Mouse (Mus musculus) retina, postnatal 1 day (tissue): ENCODE results near the gene Slc22a5.
"Not testable (repeated sequence)": the region's sequence is repeated elsewhere in the genome, so short reads cannot be mapped to it uniquely, and the experiment has no call there.

Source experiments
- DNase-seq: peaks from one replicate; pipeline ENCODE4 v3.0.0-alpha.2; 2012

The Slc22a5 gene

DNA sequence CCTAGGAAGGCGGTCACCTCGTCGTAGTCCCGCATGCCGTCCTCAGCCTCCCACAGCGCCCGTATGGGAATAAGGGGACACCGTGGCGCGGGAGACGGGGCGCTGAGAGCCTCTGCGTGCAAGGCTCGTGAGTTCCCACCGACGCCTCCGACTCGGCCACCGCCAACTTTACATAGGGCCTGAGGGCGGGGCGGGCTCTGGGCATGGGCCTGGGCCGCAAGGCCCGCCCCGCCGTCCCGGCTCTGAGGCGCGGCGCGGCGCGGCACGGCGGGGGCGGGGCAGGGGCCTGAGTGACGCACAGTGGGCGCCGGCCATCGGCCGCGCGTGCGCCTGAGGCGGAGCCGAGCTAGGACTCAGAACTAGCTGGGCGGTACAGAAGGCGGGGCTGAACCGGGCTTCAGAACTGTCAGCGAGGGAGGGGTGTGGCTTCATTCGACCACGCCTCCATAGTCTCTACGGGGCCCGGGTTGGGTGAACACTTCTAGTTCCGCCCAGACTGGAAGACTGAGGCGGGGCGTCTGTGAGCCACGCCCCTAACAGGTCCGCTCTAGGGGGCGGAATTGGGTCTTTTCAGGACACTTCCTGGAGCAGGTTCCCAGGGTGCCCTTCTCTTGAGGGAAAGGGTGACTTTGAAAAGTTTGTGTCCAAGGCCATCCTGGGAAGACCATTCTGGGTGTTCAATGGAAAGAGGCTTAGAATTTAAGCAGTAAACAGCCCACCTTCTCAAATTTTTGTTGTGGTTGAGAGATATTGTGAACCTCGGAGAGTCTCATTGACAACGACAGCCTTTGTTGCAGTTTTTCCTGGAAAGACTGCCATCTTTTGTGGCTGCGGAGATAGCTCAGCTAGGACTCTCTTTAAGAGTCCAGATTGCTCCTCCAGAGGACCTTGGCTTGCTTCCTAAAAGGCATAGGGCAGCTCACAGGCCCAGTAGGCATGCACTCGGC, at the start of gene Slc22a5:
Gene Slc22a5, minus strand, starts transcription at position 156 of the 947 bp plus-strand sequence.
- peak; percentile 99 for DNase-seq

- DNase-seq: not testable (repeated sequence)
Measured at GRCm38 (mm10) chr11:53931944-53932318, 40.5 kb upstream of the Slc22a5 start.

DNA sequence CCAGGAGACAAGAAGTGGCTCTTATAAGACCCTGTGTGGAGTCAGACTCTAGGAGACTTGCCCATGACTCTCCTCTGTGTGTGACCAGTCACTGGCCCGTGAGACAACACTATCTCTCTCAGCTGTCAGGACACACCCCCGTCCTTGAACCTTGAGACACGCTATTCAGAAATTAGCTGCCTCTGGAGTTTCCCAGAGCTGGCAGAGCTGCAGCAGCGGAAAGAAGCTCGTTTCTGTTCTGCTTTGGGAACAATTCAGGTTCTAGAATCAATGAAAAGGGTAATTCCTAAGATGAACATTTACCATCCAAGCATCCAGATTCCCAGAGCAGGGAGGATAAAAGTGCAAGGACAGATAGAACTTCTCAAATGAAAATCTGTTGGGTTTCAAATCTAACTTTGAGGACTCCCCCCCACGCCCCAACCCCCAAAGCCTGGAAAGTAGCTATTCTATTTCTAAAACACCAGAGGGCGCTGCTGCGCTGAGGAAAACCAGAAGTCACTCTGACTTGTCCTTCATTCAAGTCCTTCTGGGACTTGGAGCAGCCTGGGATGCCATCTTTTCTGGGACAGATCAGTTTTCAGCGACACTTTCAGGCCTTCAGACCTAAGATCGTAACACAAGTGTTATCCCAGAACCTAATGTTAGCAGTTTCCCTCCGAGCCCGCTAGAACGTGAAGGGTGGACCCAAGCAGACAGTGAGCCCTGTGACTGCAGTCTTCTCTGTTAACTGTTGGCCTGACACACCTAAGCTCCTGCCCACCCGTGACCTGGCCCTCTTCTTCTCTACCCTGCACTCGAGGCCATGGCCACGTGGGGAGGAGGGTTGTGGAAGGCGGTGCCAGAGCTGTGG, 39.9 kb upstream of the Slc22a5 start:
- DNase-seq: peak; percentile 81

- no peak for DNase-seq
Measured at GRCm38 (mm10) chr11:53929741-53930140, 38.3 kb upstream of the Slc22a5 start.

- DNase-seq: no peak
Measured at GRCm38 (mm10) chr11:53928585-53928984, 37.1 kb upstream of the Slc22a5 start.

DNA sequence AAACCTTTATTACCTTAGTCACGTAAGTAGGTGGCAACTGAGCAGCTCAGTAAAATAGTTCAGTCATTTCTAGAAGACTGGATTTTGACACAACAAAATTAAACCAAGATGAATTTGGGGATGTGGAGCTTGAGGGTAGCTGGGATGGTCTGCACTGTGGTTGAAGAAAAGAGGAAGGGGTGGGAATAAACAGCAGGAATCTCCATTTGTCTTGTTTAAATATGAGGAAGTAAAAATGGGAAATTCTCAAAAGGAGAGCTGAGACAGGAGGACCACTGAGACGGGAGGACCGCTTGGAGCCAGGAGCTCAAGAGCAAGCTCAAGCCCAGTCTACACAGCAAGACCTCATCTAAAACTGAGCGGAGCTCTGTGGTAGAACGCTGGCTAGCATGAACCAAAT, 34.8 kb upstream of the Slc22a5 start:
- DNase-seq: no peak

GRCm38 (mm10) chr11:53918851-53919250, 27.4 kb upstream of the Slc22a5 start:
- DNase-seq: no peak

- no peak for DNase-seq
Measured at GRCm38 (mm10) chr11:53911011-53911410, 19.6 kb upstream of the Slc22a5 start.

DNA sequence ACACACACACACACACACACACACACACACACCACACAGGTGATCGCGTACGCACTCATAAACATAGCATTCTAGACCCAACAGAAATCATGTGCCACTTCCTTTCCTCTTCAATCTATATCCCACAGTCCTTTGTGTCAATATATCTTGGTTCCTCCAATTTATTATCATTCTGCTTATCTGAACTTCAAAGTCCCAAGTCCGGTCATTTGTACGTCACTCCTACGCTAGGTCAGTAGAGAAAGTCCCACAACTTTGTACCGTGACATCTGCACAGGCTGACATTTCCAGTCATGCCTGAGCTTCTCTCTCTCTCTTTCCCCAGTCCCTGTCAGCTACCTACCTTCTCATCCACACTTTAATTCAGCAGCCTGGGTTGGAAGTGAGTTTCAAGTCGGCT, 17.2 kb upstream of the Slc22a5 start:
- no peak for DNase-seq

DNA sequence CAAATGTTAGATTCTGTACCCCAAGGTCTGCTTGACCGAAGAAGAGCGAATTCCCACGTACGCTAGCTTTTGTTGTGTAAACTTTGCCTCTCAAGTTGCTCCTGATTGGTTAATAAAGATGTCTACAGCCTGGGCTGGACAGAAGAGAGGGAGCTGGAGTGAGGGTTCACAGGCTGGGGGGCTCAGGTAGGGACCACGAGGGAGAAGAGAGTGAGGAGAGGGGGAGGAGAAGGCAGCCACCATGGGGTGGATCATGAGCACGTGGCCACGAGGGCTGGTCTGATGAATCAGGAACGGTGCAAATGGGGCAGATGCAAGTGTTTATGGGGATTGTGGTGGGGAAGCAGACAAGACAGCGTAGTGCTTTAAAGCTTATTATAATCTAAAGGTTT, 13.1 kb upstream of the Slc22a5 start:
- DNase-seq: no peak

- DNase-seq: peak; percentile 39
Measured at GRCm38 (mm10) chr11:53903781-53904533, 12.5 kb upstream of the Slc22a5 start.

DNA sequence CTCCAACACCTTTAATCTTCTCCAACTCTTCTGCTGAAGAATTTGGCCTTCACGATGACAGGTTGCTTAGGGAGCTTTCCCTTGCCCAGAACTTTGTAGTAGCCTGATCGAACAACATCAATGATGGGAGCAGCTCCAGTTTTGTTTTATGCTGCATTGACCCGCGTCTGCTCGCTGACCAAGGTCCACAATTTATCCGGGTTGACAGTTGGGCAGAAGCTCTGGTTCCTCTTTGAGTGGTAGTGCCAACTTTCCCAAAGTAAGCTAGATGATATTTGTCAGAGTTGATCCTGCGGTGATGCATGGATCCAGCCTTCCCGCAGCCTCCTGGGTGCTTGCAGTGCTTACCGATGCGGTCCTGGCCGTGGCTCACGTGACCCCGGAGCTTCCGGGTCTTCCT, 11.3 kb upstream of the Slc22a5 start:
- no peak for DNase-seq

- DNase-seq: no peak
Measured at GRCm38 (mm10) chr11:53900991-53901390, 9.5 kb upstream of the Slc22a5 start.

- no peak for DNase-seq
Measured at GRCm38 (mm10) chr11:53899981-53900380, 8.5 kb upstream of the Slc22a5 start.

DNA sequence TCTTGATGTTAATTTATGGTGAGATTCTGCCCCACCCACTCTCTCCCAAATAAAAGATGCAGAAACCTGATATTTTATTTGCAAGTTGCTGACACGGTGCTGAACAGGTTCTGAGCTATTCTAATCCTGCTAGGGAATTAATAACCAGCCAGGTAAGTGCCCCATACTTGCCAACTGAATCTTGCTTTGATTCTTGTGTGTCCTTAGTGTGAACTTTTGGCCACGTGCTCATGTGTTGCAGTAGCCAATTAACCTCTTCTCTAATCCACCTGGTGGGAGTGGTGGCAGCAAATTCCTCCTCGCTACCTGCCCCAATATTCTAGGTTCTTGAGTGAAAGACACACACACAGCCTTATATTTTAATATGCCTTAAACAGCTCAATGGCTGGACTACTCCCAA, 7.5 kb upstream of the Slc22a5 start:
- no peak for DNase-seq

DNA sequence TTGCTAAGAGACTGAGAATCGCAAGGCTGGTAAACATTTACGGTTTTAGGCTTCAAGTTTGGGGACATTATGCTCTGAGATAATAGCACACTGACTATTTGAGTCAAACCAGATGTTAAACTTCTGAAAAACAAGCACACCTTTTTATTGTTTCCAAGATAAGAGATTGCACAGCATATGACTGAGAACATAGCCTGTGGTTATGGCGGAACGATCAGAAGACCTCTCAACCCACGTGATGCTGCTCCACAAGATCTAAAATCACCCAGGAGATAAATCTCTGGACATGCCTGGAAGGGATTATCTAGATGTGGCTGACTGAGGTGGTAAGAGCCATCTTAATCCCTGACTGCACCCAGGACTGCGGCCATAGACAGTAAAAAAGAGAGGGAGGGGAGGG, 5.5 kb upstream of the Slc22a5 start:
- DNase-seq: peak; percentile 38

GRCm38 (mm10) chr11:53893451-53893850, 2.0 kb upstream of the Slc22a5 start:
- no peak for DNase-seq

- DNase-seq: peak; percentile 21
Measured at GRCm38 (mm10) chr11:53892716-53893416, 1.4 kb upstream of the Slc22a5 start.

DNA sequence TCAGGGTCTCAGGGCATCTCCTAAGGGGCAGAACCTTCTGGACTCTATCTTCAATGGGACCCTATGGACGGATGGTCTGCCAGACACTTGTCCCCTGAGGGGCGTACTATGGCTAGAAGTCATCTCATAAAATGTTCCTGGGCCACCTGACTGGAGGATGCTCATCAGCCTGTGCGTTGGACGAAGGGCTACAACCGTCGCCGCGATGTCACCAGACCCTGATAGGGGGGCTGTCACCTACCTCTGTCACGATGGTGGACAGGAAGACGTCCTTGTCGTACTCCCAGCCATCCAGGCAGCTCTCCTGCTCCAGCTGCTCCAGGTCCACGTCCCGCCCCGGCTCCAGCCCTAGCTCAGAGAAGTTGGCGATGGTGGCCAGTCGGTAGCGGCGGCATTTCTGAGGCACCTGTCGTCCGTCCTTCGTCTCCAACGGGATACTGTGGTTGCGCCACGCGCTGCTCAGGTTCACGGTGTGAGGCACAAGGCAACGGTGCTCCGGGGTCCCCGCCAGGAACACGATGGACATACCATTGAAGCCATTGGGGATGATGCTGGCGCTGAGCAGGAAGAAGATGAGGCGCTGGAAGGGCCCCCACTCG, 455 bp downstream of the Slc22a5 start:
- no peak for DNase-seq

- no peak for DNase-seq
Measured at GRCm38 (mm10) chr11:53890225-53890624, 1.2 kb downstream of the Slc22a5 start.

- DNase-seq: no peak
Measured at GRCm38 (mm10) chr11:53889091-53889645, 2.3 kb downstream of the Slc22a5 start.

GRCm38 (mm10) chr11:53888242-53888641, 3.2 kb downstream of the Slc22a5 start:
- DNase-seq: no peak
